Mouse (Mus musculus) heart, postnatal 0 days (tissue): ENCODE data around the gene Sdc4. TPM values are rescaled to one million over a fixed set of nuclear protein-coding genes. Genes with fewer than 3 reads are reported as not detected.

ENCODE experiments used
- ATAC-seq: fragments of 200-750 bp; cut with Nextera tagmentation; 2 replicates; pipeline ENCODE4 v1.8.0; 2017; ENCODE audit warnings: low read depth, moderate number of reproducible peaks, moderate library complexity; ENCODE audit not compliant: insufficient read depth
- DNase-seq: peaks from one replicate; pipeline ENCODE4 v3.0.0-alpha.2; 2016; ENCODE audit warnings: low spot score
- H3K27ac ChIP-seq: fragments of 300-500 bp; sonication (generic); 2 replicates; pipeline ENCODE4 v1.5.1; 2014; ENCODE audit warnings: low read depth, mild to moderate bottlenecking
- H3K27me3 ChIP-seq: fragments of 300-500 bp; sonication (generic); 2 replicates; pipeline ENCODE4 v1.6.1; 2014; ENCODE audit warnings: low read length, mixed read lengths; ENCODE audit not compliant: control insufficient read depth, insufficient read depth
- H3K36me3 ChIP-seq: fragments of 300-500 bp; sonication (generic); replicated peaks from 2 replicates; pipeline ENCODE4 v1.6.1; 2014; ENCODE audit warnings: low read length, mixed read lengths; ENCODE audit not compliant: control insufficient read depth, insufficient read depth
- H3K4me1 ChIP-seq: fragments of 300-500 bp; sonication (generic); 2 replicates; pipeline ENCODE4 v1.6.1; 2014; ENCODE audit warnings: antibody characterized with exemption; ENCODE audit not compliant: control insufficient read depth, insufficient read depth
- H3K4me2 ChIP-seq: fragments of 300-500 bp; sonication (generic); 2 replicates; pipeline ENCODE4 v1.6.1; 2014; ENCODE audit warnings: low read depth, mild to moderate bottlenecking, low read length, moderate library complexity
- H3K4me3 ChIP-seq: fragments of 300-500 bp; sonication (generic); 2 replicates; pipeline ENCODE4 v1.5.1; 2014; ENCODE audit warnings: low read depth, low read length
- H3K9ac ChIP-seq: fragments of 300-500 bp; sonication (generic); replicated peaks from 2 replicates; pipeline ENCODE4 v1.6.1; 2014; ENCODE audit warnings: low read depth, low read length, mixed read lengths
- H3K9me3 ChIP-seq: fragments of 300-500 bp; sonication (generic); replicated peaks from 2 replicates; pipeline ENCODE4 v1.6.1; 2016; ENCODE audit warnings: low read length; ENCODE audit not compliant: control insufficient read depth
- CTCF ChIP-seq: IDR thresholded peaks from 2 replicates; pipeline ENCODE4 v1.5.1; 2016; ENCODE audit warnings: antibody characterized with exemption, control low read depth, low read depth
- EP300 ChIP-seq: IDR thresholded peaks from 2 replicates; pipeline ENCODE4 v1.6.1; 2016; ENCODE audit warnings: antibody characterized with exemption, low read depth
- WGBS: fragments of 180-500 bp; shearing (Covaris S2); extraction: QIAGEN DNeasy Blood & Tissue Kit; methylation state at CpG from one replicate; pipeline ENCODE4 v1.1.7; 2014; 5-methylcytosine and 5-hydroxymethylcytosine counted together
- polyA plus RNA-seq: library from polyadenylated mRNA; unstranded; fragments of >200 nt; fragmentation: Nextera tagmentation; extraction: Ambion mirVana; gene quantifications from 2 replicates; pipeline ENCODE4 v1.2.1, GENCODE M21; 2015
- total RNA-seq: library from RNA; depleted of rRNA; stranded (reverse); fragments of >200 nt; gene quantifications from 2 replicates; pipeline ENCODE4 v1.2.3, GENCODE M21; 2014; ENCODE audit warnings: low replicate concordance; rRNA removed

Gene Sdc4
- total and polyA plus RNA-seq, 2 experiments from 2014 or later: 30.7 to 46.5 TPM

GRCm38 (mm10) chr2:164383656-164384399 is 59.9 kb downstream of the Sdc4 start:
- H3K36me3 ChIP-seq: no peaks in the 10 kb centered on the region
- no peak overlapping the region for H3K9ac ChIP-seq
- H3K27me3 ChIP-seq: peaks cover 15% of the 10 kb centered on the region
- H3K4me3 ChIP-seq: no peak overlapping the region
- DNase-seq (no peak), ATAC-seq (no peak)
- no peaks in the 10 kb centered on the region for H3K4me1 ChIP-seq
- H3K4me2 ChIP-seq: no peak overlapping the region
- TF ChIP-seq EP300 (no peak), CTCF (no peak)
- no peak overlapping the region for H3K27ac ChIP-seq
- WGBS: 51% methylated on average over 11 of the region's 11 CpGs
- H3K9me3 ChIP-seq: peaks cover 4% of the 10 kb centered on the region; the same call in 1 of the 2 replicates

GRCm38 (mm10) chr2:164382971-164383370 is 60.7 kb downstream of the Sdc4 start:
- Histone ChIP-seq H3K36me3 (no peaks in the 10 kb centered on the region), H3K9me3 (peaks cover 4% of the 10 kb centered on the region; the same call in 1 of the 2 replicates), H3K4me2 (no peak overlapping the region), H3K27ac (no peak overlapping the region), H3K4me1 (no peaks in the 10 kb centered on the region), H3K9ac (no peak overlapping the region), H3K4me3 (no peak overlapping the region), H3K27me3 (peaks cover 10% of the 10 kb centered on the region; the same call in 1 of the 2 replicates)
- DNase-seq (no peak), ATAC-seq (no peak)
- WGBS: 52% methylated on average over 3 of the region's 3 CpGs
- TF ChIP-seq CTCF: no peak
- no peak for TF ChIP-seq EP300

- ATAC-seq (no peak), DNase-seq (no peak)
- Histone ChIP-seq H3K4me2 (no peak overlapping the region), H3K27me3 (peaks cover 4% of the 10 kb centered on the region; the same call in 1 of the 2 replicates), H3K4me3 (no peak overlapping the region), H3K27ac (no peak overlapping the region), H3K9ac (no peak overlapping the region), H3K9me3 (peaks cover 4% of the 10 kb centered on the region; the same call in 1 of the 2 replicates), H3K36me3 (no peaks in the 10 kb centered on the region), H3K4me1 (no peaks in the 10 kb centered on the region)
- 75% methylated on average over 8 of the region's 8 CpGs for WGBS
- no peak for TF ChIP-seq CTCF
- no peak for TF ChIP-seq EP300
These were observed 62.0 kb downstream of the Sdc4 start for GRCm38 (mm10) chr2:164381726-164382125.

- H3K4me3 ChIP-seq: no peak overlapping the region
- ATAC-seq: no peak
- 70% methylated on average over 15 of the region's 15 CpGs for WGBS
These were observed 65.9 kb downstream of the Sdc4 start for GRCm38 (mm10) chr2:164377478-164378426.

More at GRCm38 (mm10) chr2:164377478-164378426, 65.9 kb downstream of the Sdc4 start:
- H3K9ac ChIP-seq: no peak overlapping the region
- no peaks in the 10 kb centered on the region for H3K36me3 ChIP-seq
- TF ChIP-seq CTCF (no peak), EP300 (no peak)
- H3K4me1 ChIP-seq: no peaks in the 10 kb centered on the region
- no peak overlapping the region for H3K27ac ChIP-seq
- no peak for DNase-seq
- H3K9me3 ChIP-seq: peaks cover 4% of the 10 kb centered on the region; the same call in 1 of the 2 replicates
- no peaks in the 10 kb centered on the region for H3K27me3 ChIP-seq
- no peak overlapping the region for H3K4me2 ChIP-seq

Other genes starting within 250 kb of the Sdc4 start
- gene Wfdc15a, start 243.8 kb downstream of the Sdc4 start, total RNA-seq: not detected in 2 replicates
- gene Wfdc15a, start 243.8 kb downstream of the Sdc4 start, polyA plus RNA-seq: not detected in 2 replicates
- gene Wfdc15b, start 222.2 kb downstream of the Sdc4 start, total RNA-seq: not detected in 2 replicates
- not detected in 2 replicates for gene Wfdc15b, start 222.2 kb downstream of the Sdc4 start, polyA plus RNA-seq
- gene Svs2, start 205.4 kb downstream of the Sdc4 start, total RNA-seq: not detected in 2 replicates
- not detected in 2 replicates for gene Svs2, start 205.4 kb downstream of the Sdc4 start, polyA plus RNA-seq
- not detected in 2 replicates for gene Svs3b, start 187.2 kb downstream of the Sdc4 start, total RNA-seq
- gene Svs3b, start 187.2 kb downstream of the Sdc4 start, polyA plus RNA-seq: not detected in 2 replicates
- gene Svs4, start 165.4 kb downstream of the Sdc4 start, total RNA-seq: not detected in 2 replicates
- gene Svs4, start 165.4 kb downstream of the Sdc4 start, polyA plus RNA-seq: not detected in 2 replicates
- not detected in 2 replicates for gene Svs3a, start 154.6 kb downstream of the Sdc4 start, total RNA-seq
- gene Svs3a, start 154.6 kb downstream of the Sdc4 start, polyA plus RNA-seq: not detected in 2 replicates
- gene Svs6, start 127.1 kb downstream of the Sdc4 start, total RNA-seq: not detected in 2 replicates
- gene Svs6, start 127.1 kb downstream of the Sdc4 start, polyA plus RNA-seq: not detected in 2 replicates
- gene Svs5, start 111.1 kb downstream of the Sdc4 start, total RNA-seq: not detected in 2 replicates
- not detected in 2 replicates for gene Svs5, start 111.1 kb downstream of the Sdc4 start, polyA plus RNA-seq
- not detected in 2 replicates for gene Slpi, start 54.8 kb downstream of the Sdc4 start, total RNA-seq
- gene Slpi, start 54.8 kb downstream of the Sdc4 start, polyA plus RNA-seq: 2.0 and 3.7 TPM in 2 replicates
- gene Rbpjl, start 40.7 kb downstream of the Sdc4 start, total RNA-seq: not detected in 2 replicates
- 0.04 and 0.05 TPM in 2 replicates for gene Rbpjl, start 40.7 kb downstream of the Sdc4 start, polyA plus RNA-seq
- gene Matn4, start 38.7 kb downstream of the Sdc4 start, total RNA-seq: 1.7 and 3.3 TPM in 2 replicates
- gene Matn4, start 38.7 kb downstream of the Sdc4 start, polyA plus RNA-seq: 1.1 and 1.5 TPM in 2 replicates
- gene Sys1, start 13.1 kb upstream of the Sdc4 start, total RNA-seq: 71.8 and 87.9 TPM in 2 replicates
- 37.6 and 39.1 TPM in 2 replicates for gene Sys1, start 13.1 kb upstream of the Sdc4 start, polyA plus RNA-seq
- gene Gm20458, start 17.1 kb upstream of the Sdc4 start, total RNA-seq: 6.7 and 34.3 TPM in 2 replicates
- gene Gm20458, start 17.1 kb upstream of the Sdc4 start, polyA plus RNA-seq: 15.4 and 15.5 TPM in 2 replicates
- gene Trp53tg5, start 29.8 kb upstream of the Sdc4 start, total RNA-seq: not detected in 2 replicates
- not detected in 2 replicates for gene Trp53tg5, start 29.8 kb upstream of the Sdc4 start, polyA plus RNA-seq
- gene Dbndd2, start 42.2 kb upstream of the Sdc4 start, total RNA-seq: 22.3 and 26.6 TPM in 2 replicates
- 16.8 and 16.9 TPM in 2 replicates for gene Dbndd2, start 42.2 kb upstream of the Sdc4 start, polyA plus RNA-seq
- gene Pigt, start 53.6 kb upstream of the Sdc4 start, total RNA-seq: 45.0 and 51.0 TPM in 2 replicates
- 30.9 and 32.0 TPM in 2 replicates for gene Pigt, start 53.6 kb upstream of the Sdc4 start, polyA plus RNA-seq
- 2.9 and 8.5 TPM in 2 replicates for gene Wfdc2, start 118.5 kb upstream of the Sdc4 start, total RNA-seq
- gene Wfdc2, start 118.5 kb upstream of the Sdc4 start, polyA plus RNA-seq: 0.74 and 23.0 TPM in 2 replicates
- gene Spint3, start 129.6 kb upstream of the Sdc4 start, total RNA-seq: not detected in 2 replicates
- gene Spint3, start 129.6 kb upstream of the Sdc4 start, polyA plus RNA-seq: not detected in 2 replicates
- gene Wfdc6a, start 141.6 kb upstream of the Sdc4 start, total RNA-seq: not detected in 2 replicates
- gene Wfdc6a, start 141.6 kb upstream of the Sdc4 start, polyA plus RNA-seq: 0.25 and 0.30 TPM in 2 replicates
- not detected in 2 replicates for gene Eppin, start 149.7 kb upstream of the Sdc4 start, total RNA-seq
- gene Eppin, start 149.7 kb upstream of the Sdc4 start, polyA plus RNA-seq: not detected in 2 replicates
- gene Wfdc6b, start 169.6 kb upstream of the Sdc4 start, total RNA-seq: not detected in 2 replicates
- not detected in 2 replicates for gene Wfdc6b, start 169.6 kb upstream of the Sdc4 start, polyA plus RNA-seq
- gene Wfdc8, start 169.7 kb upstream of the Sdc4 start, total RNA-seq: not detected in 2 replicates
- not detected in 2 replicates for gene Wfdc8, start 169.7 kb upstream of the Sdc4 start, polyA plus RNA-seq
- gene Wfdc16, start 194.9 kb upstream of the Sdc4 start, total RNA-seq: not detected in 2 replicates
- gene Wfdc16, start 194.9 kb upstream of the Sdc4 start, polyA plus RNA-seq: not detected in 2 replicates
- not detected in 2 replicates for gene Wfdc10, start 212.2 kb upstream of the Sdc4 start, total RNA-seq
- not detected in 2 replicates for gene Wfdc10, start 212.2 kb upstream of the Sdc4 start, polyA plus RNA-seq
- not detected in 2 replicates for gene Wfdc9, start 212.7 kb upstream of the Sdc4 start, total RNA-seq
- gene Wfdc9, start 212.7 kb upstream of the Sdc4 start, polyA plus RNA-seq: not detected in 2 replicates
- gene Wfdc11, start 230.2 kb upstream of the Sdc4 start, total RNA-seq: not detected in 2 replicates
- not detected in 2 replicates for gene Wfdc11, start 230.2 kb upstream of the Sdc4 start, polyA plus RNA-seq
- gene Wfdc13, start 241.2 kb upstream of the Sdc4 start, total RNA-seq: not detected in 2 replicates
- not detected in 2 replicates for gene Wfdc13, start 241.2 kb upstream of the Sdc4 start, polyA plus RNA-seq